Mouse (Mus musculus) cerebellum, adult 2 months (tissue): ENCODE data around the gene Higd2a.

ENCODE experiments used
- CTCF ChIP-seq: fragments of 200-500 bp; IDR thresholded peaks from 2 replicates; pipeline ENCODE4 v1.5.1; 2011; ENCODE audit warnings: low read depth, mild to moderate bottlenecking, control low read depth, low read length, moderate library complexity, borderline replicate concordance; ENCODE audit not compliant: insufficient read depth
- POLR2A ChIP-seq: fragments of 200-500 bp; IDR thresholded peaks from 2 replicates; pipeline ENCODE4 v1.6.1; 2011; ENCODE audit warnings: low read length, control low read depth, borderline replicate concordance; ENCODE audit not compliant: insufficient read depth

DNA sequence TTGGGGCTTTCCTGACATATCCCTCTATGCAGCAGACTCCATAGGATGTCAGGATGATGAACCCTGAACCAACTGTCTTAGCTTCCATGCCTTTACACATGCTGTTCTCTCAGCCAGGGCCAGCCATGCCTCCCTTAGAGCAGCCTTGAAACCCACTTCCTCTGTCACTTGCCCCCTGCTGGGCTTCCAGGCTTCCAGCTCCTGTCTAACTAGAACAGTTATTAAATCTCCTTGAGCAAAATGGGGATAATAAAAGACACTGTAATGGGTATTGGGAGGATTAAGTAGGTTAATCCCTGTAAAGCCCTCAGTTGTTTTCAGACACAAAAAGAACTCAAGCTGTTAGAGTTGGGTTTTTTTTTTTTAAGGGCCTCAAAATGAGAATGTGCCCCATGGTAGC, 13.5 kb downstream of the Higd2a start:
- no peak for TF ChIP-seq CTCF
- no peak for TF ChIP-seq POLR2A
